Mouse (Mus musculus): ENCODE results near the gene Bnip3. TPM values are rescaled to one million over a fixed set of nuclear protein-coding genes. Genes with fewer than 3 reads are reported as not detected.

The Bnip3 gene
- polyA plus RNA-seq, 1 experiment from 2014 or later = 71.8 TPM

DNA sequence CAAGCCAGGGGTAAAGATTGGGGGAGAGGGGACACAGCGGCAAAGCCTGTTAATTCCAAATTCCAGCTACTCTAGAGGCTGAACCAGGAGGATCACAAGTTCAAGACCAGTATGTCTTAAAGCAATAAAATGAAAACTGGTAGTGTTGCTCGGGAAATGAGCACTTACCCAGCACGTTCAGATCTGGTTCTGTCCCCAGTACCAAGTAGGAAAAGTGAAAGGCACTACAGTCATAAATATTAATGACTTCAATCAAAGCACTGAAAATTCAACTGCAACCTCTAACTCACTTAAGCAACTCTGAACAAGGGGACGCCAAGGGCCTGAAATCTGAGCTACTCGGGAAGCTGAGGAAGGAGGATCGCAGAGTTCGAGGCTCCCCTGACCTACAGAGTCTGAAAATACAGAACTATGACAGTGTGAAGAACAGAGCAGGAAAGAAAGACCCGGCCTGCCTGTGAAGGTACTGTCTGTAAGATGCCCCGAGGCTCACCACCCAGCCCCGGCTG lies 497 bp downstream of the Bnip3 start:
- Histone ChIP-seq H3K4me1 (replicated peaks; ENCODE audit: control insufficient read depth, insufficient read depth, low read length) (peaks cover 13% of the 10 kb centered on the region), H3K27me3 (replicated peaks; ENCODE audit: control insufficient read depth, insufficient read depth, low read length) (no peaks in the 10 kb centered on the region), H3K36me3 (ENCODE audit: control insufficient read depth, insufficient read depth) (no peaks in the 10 kb centered on the region), H3K4me3 (ENCODE audit: low read depth, low read length) (peak overlapping the region; percentile 80), H3K9ac (ENCODE audit: low read depth, low read length) (peak overlapping the region; percentile 78), H3K27ac (ENCODE audit: low read depth, low read length) (peak overlapping the region; percentile 84), H3K9me3 (ENCODE audit: control insufficient read depth) (no peaks in the 10 kb centered on the region), H3K4me2 (replicated peaks; ENCODE audit: low read depth) (peak overlapping the region; percentile 95)
- TF ChIP-seq CTCF (IDR thresholded peaks at IDR 0.05; ENCODE audit: low read depth) = no peak
- WGBS = 7% methylated on average over 10 of the region's 10 CpGs
- ATAC-seq = peak; percentile 39; the same call in 1 of the 2 replicates

DNA sequence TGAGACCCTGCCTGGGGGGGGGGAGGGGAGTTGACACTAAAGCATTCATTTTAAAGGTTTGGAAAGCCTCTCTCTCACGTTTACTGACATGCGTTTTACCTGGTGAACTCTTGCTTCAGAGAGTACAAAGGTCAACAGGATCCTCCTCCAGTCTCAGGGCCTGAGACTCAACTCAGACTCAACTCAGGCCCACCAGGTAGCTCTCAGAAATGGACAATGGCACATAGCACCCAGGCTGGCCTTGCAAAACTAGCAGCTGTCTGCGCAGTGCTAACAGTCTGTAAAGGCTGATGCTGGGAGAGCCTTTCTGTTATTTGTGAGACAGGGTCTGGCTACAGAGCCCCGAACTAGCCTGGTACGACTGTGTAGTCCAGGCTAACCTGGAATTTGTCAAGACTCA lies 1.3 kb downstream of the Bnip3 start:
- no peak overlapping the region for H3K4me3 ChIP-seq (ENCODE audit: low read depth, low read length)
- no peak overlapping the region; the same call in 1 of the 2 replicates for H3K27ac ChIP-seq (ENCODE audit: low read depth, low read length)
- peak overlapping the region; percentile 95 for H3K4me2 ChIP-seq (replicated peaks; ENCODE audit: low read depth)
- no peak for TF ChIP-seq CTCF (IDR thresholded peaks at IDR 0.05; ENCODE audit: low read depth)
- peaks cover 13% of the 10 kb centered on the region for H3K4me1 ChIP-seq (replicated peaks; ENCODE audit: control insufficient read depth, insufficient read depth, low read length)
- no peaks in the 10 kb centered on the region for H3K27me3 ChIP-seq (replicated peaks; ENCODE audit: control insufficient read depth, insufficient read depth, low read length)
- no peak overlapping the region for H3K9ac ChIP-seq (ENCODE audit: low read depth, low read length)
- 44% methylated on average over 5 of the region's 5 CpGs for WGBS
- no peak for ATAC-seq
- H3K9me3 ChIP-seq (ENCODE audit: control insufficient read depth) = no peaks in the 10 kb centered on the region
- no peaks in the 10 kb centered on the region for H3K36me3 ChIP-seq (ENCODE audit: control insufficient read depth, insufficient read depth)

GRCm38 (mm10) chr7:138907043-138907442 lies 2.3 kb downstream of the Bnip3 start:
- Histone ChIP-seq H3K4me3 (ENCODE audit: low read depth, low read length) (peak overlapping the region; percentile 11; the same call in 1 of the 2 replicates), H3K4me1 (replicated peaks; ENCODE audit: control insufficient read depth, insufficient read depth, low read length) (peaks cover 13% of the 10 kb centered on the region), H3K9me3 (ENCODE audit: control insufficient read depth) (no peaks in the 10 kb centered on the region), H3K9ac (ENCODE audit: low read depth, low read length) (0 out of 2 replicates have a peak overlapping the region, but pooled peaks have one; percentile 12), H3K27ac (ENCODE audit: low read depth, low read length) (no peak overlapping the region), H3K4me2 (replicated peaks; ENCODE audit: low read depth) (peak overlapping the region; percentile 95), H3K27me3 (replicated peaks; ENCODE audit: control insufficient read depth, insufficient read depth, low read length) (no peaks in the 10 kb centered on the region), H3K36me3 (ENCODE audit: control insufficient read depth, insufficient read depth) (no peaks in the 10 kb centered on the region)
- no peak for TF ChIP-seq CTCF (IDR thresholded peaks at IDR 0.05; ENCODE audit: low read depth)
- WGBS = 14% methylated on average over 7 of the region's 7 CpGs
- ATAC-seq = peak; percentile 11; the same call in 1 of the 2 replicates

GRCm38 (mm10) chr7:138906441-138906840 lies 2.9 kb downstream of the Bnip3 start:
- no peak for TF ChIP-seq CTCF (IDR thresholded peaks at IDR 0.05; ENCODE audit: low read depth)
- H3K4me3 ChIP-seq (ENCODE audit: low read depth, low read length) = no peak overlapping the region
- H3K9me3 ChIP-seq (ENCODE audit: control insufficient read depth) = no peaks in the 10 kb centered on the region
- no peaks in the 10 kb centered on the region for H3K36me3 ChIP-seq (ENCODE audit: control insufficient read depth, insufficient read depth)
- H3K27me3 ChIP-seq (replicated peaks; ENCODE audit: control insufficient read depth, insufficient read depth, low read length) = no peaks in the 10 kb centered on the region
- peaks cover 13% of the 10 kb centered on the region for H3K4me1 ChIP-seq (replicated peaks; ENCODE audit: control insufficient read depth, insufficient read depth, low read length)
- H3K27ac ChIP-seq (ENCODE audit: low read depth, low read length) = no peak overlapping the region
- peak overlapping the region; percentile 95 for H3K4me2 ChIP-seq (replicated peaks; ENCODE audit: low read depth)
- ATAC-seq = no peak
- 50% methylated on average over 1 of the region's 1 CpGs for WGBS
- no peak overlapping the region for H3K9ac ChIP-seq (ENCODE audit: low read depth, low read length)

DNA sequence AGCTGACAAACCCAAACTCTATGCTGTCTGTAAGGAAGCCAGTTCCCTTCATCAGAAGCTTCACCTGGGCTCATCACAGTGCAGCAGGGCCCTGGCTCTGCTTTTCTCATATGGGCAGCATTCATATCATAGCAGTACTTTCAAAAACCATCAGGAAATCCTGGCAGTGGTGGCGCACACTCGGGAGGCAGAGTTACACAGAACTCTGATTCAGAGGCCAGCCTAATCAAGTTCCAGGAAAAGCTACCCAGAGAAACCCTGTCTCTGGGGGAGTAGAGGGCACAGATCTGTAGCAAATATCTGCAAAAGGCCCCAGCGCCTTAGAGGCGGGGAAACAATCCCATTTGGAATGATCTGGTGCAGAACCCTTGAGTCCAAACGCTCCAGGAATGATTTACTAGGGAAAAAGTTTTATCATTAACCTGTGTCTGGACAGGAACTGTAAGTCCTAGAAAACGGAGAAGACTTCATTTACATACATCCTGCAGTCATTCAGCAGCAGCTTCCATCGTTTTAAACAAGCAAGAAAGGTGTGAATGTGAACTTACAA lies 5.4 kb downstream of the Bnip3 start:
- ATAC-seq = no peak
- no peak for TF ChIP-seq CTCF (IDR thresholded peaks at IDR 0.05; ENCODE audit: low read depth)
- Histone ChIP-seq H3K27me3 (replicated peaks; ENCODE audit: control insufficient read depth, insufficient read depth, low read length) (no peaks in the 10 kb centered on the region), H3K4me2 (replicated peaks; ENCODE audit: low read depth) (peak overlapping the region; percentile 37), H3K27ac (ENCODE audit: low read depth, low read length) (no peak overlapping the region), H3K9ac (ENCODE audit: low read depth, low read length) (no peak overlapping the region), H3K36me3 (ENCODE audit: control insufficient read depth, insufficient read depth) (no peaks in the 10 kb centered on the region), H3K9me3 (ENCODE audit: control insufficient read depth) (no peaks in the 10 kb centered on the region), H3K4me3 (ENCODE audit: low read depth, low read length) (no peak overlapping the region), H3K4me1 (replicated peaks; ENCODE audit: control insufficient read depth, insufficient read depth, low read length) (peaks cover 8% of the 10 kb centered on the region; the same call in 1 of the 2 replicates)
- WGBS = 28% methylated on average over 7 of the region's 7 CpGs

GRCm38 (mm10) chr7:138898743-138899142 lies 10.6 kb downstream of the Bnip3 start:
- H3K9ac ChIP-seq (ENCODE audit: low read depth, low read length) = no peak overlapping the region
- no peaks in the 10 kb centered on the region for H3K4me1 ChIP-seq (replicated peaks; ENCODE audit: control insufficient read depth, insufficient read depth, low read length)
- H3K27ac ChIP-seq (ENCODE audit: low read depth, low read length) = no peak overlapping the region
- no peaks in the 10 kb centered on the region for H3K27me3 ChIP-seq (replicated peaks; ENCODE audit: control insufficient read depth, insufficient read depth, low read length)
- no peak for ATAC-seq
- no peak for TF ChIP-seq CTCF (IDR thresholded peaks at IDR 0.05; ENCODE audit: low read depth)
- no peak overlapping the region for H3K4me2 ChIP-seq (replicated peaks; ENCODE audit: low read depth)
- peaks cover 19% of the 10 kb centered on the region; the same call in 1 of the 2 replicates for H3K36me3 ChIP-seq (ENCODE audit: control insufficient read depth, insufficient read depth)
- 74% methylated on average over 4 of the region's 4 CpGs for WGBS
- no peaks in the 10 kb centered on the region for H3K9me3 ChIP-seq (ENCODE audit: control insufficient read depth)
- H3K4me3 ChIP-seq (ENCODE audit: low read depth, low read length) = no peak overlapping the region

Measured in intestine, postnatal 0 days (tissue).